Mouse (Mus musculus): ENCODE measurements around the gene Thbs3.

The Thbs3 gene

DNA sequence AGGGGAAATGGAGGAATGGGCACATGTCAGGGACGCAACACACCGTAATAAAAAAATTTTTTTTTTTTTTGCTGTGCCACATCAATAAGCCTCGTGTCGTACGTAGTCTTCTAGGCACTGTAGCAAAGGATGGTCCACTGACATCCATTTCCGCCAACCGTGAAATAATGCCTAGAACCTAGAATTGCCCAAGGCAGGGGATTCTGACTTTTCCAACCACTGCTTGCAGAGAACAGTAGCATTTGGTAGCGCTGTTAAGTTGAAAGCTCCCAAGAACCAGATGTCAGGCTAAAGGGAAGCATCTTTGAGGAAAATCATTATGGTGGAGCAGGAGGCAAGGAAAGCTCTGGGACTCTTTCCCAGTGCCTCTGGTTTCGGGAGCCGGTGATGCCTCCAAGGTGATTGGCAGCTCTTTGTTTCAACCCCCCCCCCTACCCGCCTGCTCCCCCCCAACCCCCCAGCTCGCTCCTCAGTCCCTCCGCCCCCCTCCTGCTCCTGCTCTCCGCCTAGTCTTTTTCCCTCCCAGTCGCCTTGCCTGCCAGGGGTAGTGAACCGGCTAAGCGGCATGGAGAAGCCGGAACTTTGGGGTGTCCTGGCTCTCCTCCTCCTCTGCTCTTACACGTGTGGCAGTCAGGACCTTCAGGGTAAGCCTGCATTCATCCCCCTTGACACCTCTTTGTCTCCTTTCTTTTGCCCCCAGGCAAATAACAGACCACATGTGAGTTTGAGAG is at the start of gene Thbs3:
Gene Thbs3 (plus strand): TSS at position 500 of the 731 bp plus-strand sequence.
- DNase-seq, result no peak

- DNase-seq, result no peak
Measured at GRCm38 (mm10) chr3:89165268-89165870, 49.6 kb upstream of the Thbs3 start.

DNA sequence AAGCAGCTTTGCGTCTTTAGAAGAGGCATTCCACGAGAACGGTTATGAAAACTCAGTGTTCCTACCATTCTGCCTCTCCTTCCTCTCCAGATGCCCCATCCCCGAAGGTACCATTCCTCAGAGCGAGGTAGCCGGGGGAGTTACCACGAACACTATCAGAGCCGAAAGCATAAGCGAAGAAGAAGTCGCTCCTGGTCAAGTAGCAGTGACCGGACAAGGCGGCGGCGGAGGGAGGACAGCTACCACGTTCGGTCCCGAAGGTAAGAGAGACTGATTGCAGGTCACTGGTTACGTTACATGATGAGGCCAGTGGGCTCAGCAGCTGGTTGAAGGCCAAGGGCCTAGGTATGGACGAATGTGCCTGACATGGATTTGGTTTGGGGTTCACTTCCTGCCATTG is 48.0 kb upstream of the Thbs3 start:
- no peak for DNase-seq

DNA sequence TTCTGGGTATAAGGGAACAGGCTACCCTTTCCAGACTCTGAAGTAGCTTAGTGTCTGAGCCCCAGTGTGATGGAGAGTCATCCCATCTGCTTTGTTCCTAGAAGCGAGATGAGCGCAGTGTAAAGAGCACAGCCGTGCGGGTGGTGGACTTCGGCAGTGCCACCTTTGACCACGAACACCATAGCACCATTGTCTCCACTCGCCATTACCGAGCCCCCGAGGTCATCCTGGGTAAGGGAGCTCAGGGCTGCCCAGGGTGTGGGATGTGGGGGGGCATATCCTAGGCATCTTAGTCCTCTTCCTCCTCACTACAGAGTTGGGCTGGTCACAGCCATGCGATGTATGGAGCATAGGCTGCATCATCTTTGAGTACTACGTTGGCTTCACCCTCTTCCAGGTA is 40.1 kb upstream of the Thbs3 start:
- DNase-seq, result no peak

DNA sequence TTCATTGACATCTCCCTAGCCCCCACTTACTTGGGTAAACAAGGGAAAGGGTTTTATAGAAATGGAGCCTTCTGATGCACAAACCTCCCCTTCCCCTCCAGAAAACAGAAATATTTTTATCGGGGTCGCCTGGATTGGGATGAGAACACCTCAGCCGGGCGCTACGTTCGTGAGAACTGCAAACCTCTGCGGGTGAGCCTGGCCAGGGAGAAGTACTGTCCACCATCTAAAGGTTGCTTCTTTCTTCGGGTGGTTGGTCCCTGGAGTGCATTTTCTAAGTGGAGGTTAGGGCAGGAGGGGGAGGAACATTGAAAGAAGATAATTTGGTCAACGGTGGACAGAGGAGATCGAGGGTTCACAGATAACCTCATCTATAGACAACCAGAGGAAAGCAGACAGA is 39.4 kb upstream of the Thbs3 start:
- DNase-seq, result no peak

DNA sequence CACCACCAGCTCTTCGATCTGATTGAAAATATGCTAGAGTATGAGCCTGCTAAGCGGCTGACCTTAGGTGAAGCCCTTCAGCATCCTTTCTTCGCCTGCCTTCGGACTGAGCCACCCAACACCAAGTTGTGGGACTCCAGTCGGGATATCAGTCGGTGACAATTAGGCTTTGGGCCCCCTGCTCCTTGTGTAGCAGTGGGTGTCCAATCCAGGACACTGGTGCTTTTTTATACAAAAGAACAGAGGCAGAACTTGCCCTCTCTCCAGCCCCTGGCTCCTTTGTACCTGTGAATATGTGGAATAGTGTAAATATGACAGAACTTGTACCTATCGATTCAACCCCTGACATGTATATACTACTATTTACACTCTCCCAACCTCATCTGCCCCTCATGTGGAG is 38.6 kb upstream of the Thbs3 start:
- DNase-seq, result no peak

GRCm38 (mm10) chr3:89177242-89178106 is 37.5 kb upstream of the Thbs3 start, which contains the start of gene Scamp3:
TSS of gene Scamp3 (plus strand) at chr3:89177473.
- DNase-seq, result peak; percentile 95

DNA sequence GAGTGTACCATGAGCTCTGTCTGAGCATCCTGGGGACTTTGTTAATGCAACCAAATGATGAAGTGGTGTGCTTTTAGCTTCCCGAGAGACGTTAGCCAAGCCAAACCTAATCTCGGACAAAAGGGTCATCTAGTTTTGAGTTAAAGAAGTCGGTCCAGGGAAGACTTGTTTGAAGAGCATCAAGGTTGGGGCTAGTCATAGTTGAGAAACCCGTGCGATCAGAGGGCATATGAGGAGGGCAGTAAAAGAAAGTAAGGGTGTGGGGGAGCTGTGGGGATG is 36.9 kb upstream of the Thbs3 start:
- DNase-seq, result no peak

GRCm38 (mm10) chr3:89179056-89179455 is 35.9 kb upstream of the Thbs3 start:
- DNase-seq, result no peak

DNA sequence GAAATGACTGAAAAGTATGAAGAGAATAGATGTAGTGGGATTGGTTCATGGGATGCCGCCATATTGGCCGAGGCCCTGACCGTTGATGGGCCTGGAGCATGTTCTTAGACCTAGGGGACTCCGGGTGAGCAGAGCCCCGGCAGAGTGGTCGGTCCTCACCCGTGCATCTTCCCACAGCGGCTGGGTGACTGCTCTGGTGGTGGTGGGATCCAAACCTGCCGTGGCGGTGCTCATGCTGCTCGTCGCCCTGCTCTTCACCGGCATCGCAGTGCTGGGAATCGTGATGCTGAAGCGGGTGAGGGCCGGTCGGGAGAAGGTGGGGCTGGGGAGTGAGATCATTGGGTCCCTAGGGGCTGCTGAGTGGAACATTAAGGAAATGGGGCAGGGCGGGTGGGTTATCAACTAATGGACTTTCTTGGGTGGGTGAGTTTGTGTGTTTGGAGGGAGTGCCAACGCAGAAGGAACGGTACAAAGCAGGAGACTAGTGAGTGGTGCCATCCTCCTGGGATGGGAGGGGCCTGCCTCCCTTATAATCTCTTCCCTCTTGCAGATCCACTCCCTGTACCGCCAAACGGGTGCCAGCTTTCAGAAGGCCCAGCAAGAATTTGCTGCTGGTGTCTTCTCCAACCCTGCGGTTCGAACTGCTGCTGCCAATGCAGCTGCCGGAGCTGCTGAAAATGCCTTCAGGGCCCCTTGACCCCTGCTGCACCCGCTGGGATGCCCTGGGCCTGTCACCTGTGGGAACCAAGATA is 33.1 kb upstream of the Thbs3 start:
- peak; percentile 57 for DNase-seq

DNA sequence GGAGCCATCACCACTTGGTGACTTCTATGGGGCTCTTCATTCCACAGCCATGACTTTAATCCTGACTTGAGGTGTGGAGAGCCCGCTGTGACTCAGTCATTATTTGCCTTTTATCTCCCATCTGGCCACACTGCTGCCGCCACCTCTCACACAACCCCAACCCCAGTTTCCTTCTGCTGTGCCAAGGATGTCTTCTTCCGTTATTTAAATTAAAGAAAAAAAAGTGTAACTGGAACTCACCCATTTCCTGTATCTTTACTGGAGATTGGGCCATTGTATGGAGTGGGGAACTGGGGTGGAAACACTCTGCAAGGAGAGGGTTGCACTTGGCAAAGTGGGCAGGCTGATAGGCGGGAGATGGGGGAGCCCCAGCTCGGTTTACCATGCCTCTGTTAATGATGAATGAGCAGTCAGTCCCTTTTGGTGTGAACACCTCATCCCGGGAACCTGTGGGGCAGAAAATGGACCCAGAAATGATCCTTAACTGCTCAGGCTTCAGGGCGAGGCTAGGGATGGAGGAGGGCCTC is 32.4 kb upstream of the Thbs3 start:
- DNase-seq, result no peak

- DNase-seq, result peak; percentile 92
Measured at GRCm38 (mm10) chr3:89183058-89183958, 31.7 kb upstream of the Thbs3 start, which contains the start of gene Fam189b. TSS of gene Fam189b (plus strand) at chr3:89183143.

GRCm38 (mm10) chr3:89183959-89184315 is 31.0 kb upstream of the Thbs3 start:
- DNase-seq, result peak; percentile 52

DNA sequence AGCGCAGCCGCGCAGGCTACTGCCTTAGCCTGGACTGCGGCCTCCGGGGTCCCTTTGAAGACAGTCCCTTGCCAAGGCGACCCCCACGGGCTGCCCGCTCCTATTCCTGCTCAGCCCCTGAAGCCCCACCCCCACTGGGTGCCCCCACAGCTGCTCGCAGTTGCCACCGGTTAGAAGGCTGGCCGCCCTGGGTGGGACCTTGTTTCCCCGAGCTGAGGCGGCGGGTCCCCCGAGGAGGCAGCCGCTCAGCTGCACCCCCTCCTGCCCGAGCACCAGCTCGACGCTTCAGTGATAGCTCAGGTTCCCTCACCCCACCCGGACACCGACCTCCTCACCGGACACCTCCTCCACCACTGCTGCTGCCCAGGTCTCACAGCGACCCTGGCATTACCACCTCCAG is 27.8 kb upstream of the Thbs3 start:
- no peak for DNase-seq

- DNase-seq, result no peak
Measured at GRCm38 (mm10) chr3:89187690-89188477, 27.1 kb upstream of the Thbs3 start.

GRCm38 (mm10) chr3:89188478-89188875 is 26.5 kb upstream of the Thbs3 start:
- DNase-seq, result no peak

- DNase-seq, result no peak
Measured at GRCm38 (mm10) chr3:89190436-89190835, 24.5 kb upstream of the Thbs3 start.

- no peak for DNase-seq
Measured at GRCm38 (mm10) chr3:89193351-89193750, 21.6 kb upstream of the Thbs3 start.

DNA sequence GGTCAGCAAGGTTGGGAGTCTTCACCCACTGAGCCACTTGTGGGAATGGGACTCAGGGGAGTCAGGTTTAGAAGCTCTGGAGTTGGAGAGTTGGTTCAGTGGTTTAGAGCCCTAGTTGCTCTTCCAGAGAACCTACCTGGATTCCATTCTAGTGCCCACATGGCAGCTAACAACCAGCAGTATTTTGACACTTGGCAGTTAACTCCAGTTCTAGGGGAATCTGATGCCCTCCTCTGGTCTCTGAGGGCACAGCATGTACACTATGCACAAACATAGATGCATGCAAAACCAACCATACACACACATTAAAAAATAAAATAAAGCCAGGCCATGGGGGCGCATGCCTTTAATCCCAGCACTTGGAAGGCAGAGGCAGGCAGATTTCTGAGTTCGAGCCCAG is 21.1 kb upstream of the Thbs3 start:
- no peak for DNase-seq

DNA sequence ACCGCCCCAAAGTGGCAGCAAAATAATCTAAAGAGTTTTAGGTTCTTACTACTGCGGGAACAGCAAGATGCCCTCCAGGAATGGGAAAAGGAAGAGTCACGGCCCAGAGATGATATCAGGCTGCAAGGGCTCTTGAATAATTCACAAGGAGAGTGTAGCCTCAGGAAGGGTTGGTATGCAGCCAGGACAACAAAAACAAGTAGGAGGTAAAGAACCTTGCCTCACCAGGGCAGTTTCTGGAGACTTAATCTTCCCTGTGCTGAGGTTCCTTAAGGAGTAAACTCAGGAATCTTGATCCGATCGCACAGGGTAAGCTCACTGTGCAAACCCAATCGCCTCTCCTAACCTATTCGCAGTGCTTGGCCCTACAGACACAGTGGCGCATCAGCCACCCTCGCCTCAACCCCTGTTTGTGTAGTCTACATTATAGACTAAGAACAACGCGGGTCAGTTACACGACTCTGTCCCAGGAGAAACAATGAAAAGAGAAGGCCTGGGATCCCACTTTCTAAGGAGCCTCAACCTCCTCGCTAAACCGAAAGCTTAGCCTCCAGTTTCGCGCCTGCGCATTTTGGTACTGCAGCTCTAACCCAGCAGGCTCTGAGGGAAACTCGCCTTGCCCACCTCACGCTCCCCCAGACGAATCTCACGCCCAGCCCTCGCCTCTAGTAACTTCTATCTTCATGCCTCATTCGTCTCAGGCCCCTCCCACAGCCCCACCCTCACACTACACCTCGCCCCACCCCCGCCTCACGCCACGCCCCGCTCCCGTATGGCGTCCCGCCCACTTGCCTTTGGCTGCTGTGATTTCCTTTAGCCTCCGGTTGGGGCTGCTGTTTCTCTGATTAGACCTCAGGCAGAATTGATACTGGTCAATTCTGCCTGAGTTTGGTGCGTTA is 18.8 kb upstream of the Thbs3 start:
- peak; percentile 80 for DNase-seq
